Mouse (Mus musculus) forebrain, embryonic 14.5 days (tissue): ENCODE measurements around the gene Lzic. TPM values are rescaled to one million over a fixed set of nuclear protein-coding genes. Genes with fewer than 3 reads are reported as not detected.

Source experiments
- microRNA-seq: library from miRNA; unstranded; fragments of <30 nt; microRNA quantifications from one replicate; pipeline ENCODE4, GENCODE M21; 2016
- polyA plus RNA-seq: library from polyadenylated mRNA; unstranded; fragments of >200 nt; fragmentation: Nextera tagmentation; extraction: Ambion mirVana; gene quantifications from 2 replicates; pipeline ENCODE4 v1.2.1, GENCODE M21; 2014

The Lzic gene
- polyA plus RNA-seq, 1 experiment from 2014 or later, result 62.6 TPM

Small RNA genes lying within 50 kb of the gene (microRNA-seq; reads per million reads assigned to microRNA genes)
- 0.66 reads per million for gene Mir5616

Other genes starting within 250 kb of the Lzic start
- 101 and 132 TPM in 2 replicates for gene Kif1b, start 177.5 kb upstream of the Lzic start, polyA plus RNA-seq
- 34.3 and 44.7 TPM in 2 replicates for gene Ube4b, start 58.5 kb upstream of the Lzic start, polyA plus RNA-seq
- gene Rbp7, start 30.3 kb upstream of the Lzic start, polyA plus RNA-seq, result not detected in 2 replicates
- gene Tmem274, start 7.9 kb upstream of the Lzic start, polyA plus RNA-seq, result not detected in 2 replicates
- 9.4 and 11.8 TPM in 2 replicates for gene Nmnat1, start within 50 bp of the Lzic start, polyA plus RNA-seq
- gene Ctnnbip1, start 33.0 kb downstream of the Lzic start, polyA plus RNA-seq, result 95.2 and 99.1 TPM in 2 replicates
- gene Clstn1, start 101.2 kb downstream of the Lzic start, polyA plus RNA-seq, result 36.1 and 42.4 TPM in 2 replicates
- 8.9 and 12.9 TPM in 2 replicates for gene Pik3cd, start 217.3 kb downstream of the Lzic start, polyA plus RNA-seq